Mouse (Mus musculus) lung, postnatal 0 days (tissue): ENCODE data around the gene Iqgap2.

Source experiments
- CTCF ChIP-seq: IDR thresholded peaks from 2 replicates; pipeline ENCODE4 v1.5.1; 2016; ENCODE audit warnings: antibody characterized with exemption, mild to moderate bottlenecking
- EP300 ChIP-seq: IDR thresholded peaks from 2 replicates; pipeline ENCODE4 v1.6.1; 2016; ENCODE audit warnings: antibody characterized with exemption, mild to moderate bottlenecking, control low read depth

- no peak for TF ChIP-seq CTCF
- TF ChIP-seq EP300, result no peak
These were observed 84.5 kb downstream of the Iqgap2 start for GRCm38 (mm10) chr13:95807106-95807750.
